Mouse (Mus musculus) kidney, postnatal 10 days (tissue): ENCODE results near the gene Zscan4f.
"Not testable (repeated sequence)": the region's sequence is repeated elsewhere in the genome, so short reads cannot be mapped to it uniquely, and the experiment has no call there.

Experiments
- DNase-seq: peaks from one replicate; pipeline ENCODE4 v3.0.0; 2021; ENCODE audit warnings: mixed read lengths

Zscan4f gene

DNA sequence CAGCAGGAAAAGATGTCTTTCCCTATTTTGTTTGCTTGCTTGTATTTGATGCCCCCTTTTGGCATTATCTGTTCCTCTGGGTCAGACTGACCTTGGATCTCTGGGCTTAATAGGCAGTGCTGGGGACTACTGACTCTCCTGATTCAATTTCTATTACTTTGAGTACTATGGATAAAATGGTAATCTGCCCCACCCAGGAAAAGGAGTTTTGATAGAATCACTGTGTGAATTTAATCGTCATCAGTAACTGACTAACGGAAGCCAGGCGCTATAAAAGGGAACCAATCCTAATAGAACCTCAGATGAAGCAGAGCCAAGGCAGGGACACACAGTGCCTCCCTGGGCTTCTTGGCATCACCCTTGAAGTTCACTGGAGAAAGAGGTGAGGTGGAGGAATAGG is at the start of gene Zscan4f:
Gene Zscan4f (plus strand): TSS at position 301 of the 400 bp plus-strand sequence.
- not testable (repeated sequence) for DNase-seq

DNA sequence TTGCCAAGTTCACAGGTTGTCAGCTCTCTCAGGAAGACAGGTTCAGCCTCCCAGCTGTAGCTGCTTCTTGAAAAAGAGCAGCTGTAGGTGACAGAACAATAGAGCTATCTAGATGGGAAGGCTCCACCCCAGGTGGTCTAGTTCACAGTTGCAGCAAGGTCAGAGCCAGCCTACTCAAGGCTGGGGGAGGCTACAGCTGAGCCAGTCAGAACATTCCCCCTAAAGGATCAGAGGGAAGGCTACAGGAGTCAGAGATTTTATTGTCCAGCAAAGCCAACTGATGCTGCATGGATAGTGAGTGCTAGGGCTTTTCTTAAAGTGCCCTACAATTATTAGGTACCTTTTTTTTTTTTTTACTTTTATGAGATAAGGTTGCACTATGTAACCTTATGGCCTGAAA is 13.1 kb upstream of the Zscan4f start:
- DNase-seq, result not testable (repeated sequence)
